Mouse (Mus musculus): ENCODE data around the gene Dirc2. TPM values are rescaled to one million over a fixed set of nuclear protein-coding genes. Genes with fewer than 3 reads are reported as not detected.

The Dirc2 gene
- polyA plus RNA-seq, 1 experiment from 2014 or later: 20.1 TPM

GRCm38 (mm10) chr16:35703763-35704679 lies 65.1 kb downstream of the Dirc2 start:
- H3K4me3 ChIP-seq (ENCODE audit: control insufficient read depth in 1 of 2, insufficient read depth in 1 of 2, low read depth in 1 of 2, low read length in 2 of 2): no peak overlapping the region
- H3K9me3 ChIP-seq (ENCODE audit: control insufficient read depth, low read length): no peaks in the 10 kb centered on the region
- no peak for ATAC-seq (ENCODE audit: insufficient number of reproducible peaks, insufficient read depth, low FRiP score, low read depth)
- H3K27ac ChIP-seq (replicated peaks in 1 of 2; ENCODE audit: control insufficient read depth in 1 of 2, insufficient read depth in 1 of 2, low read depth in 2 of 2, low read length in 2 of 2): no peak overlapping the region
- WGBS: 81% methylated on average over 16 of the region's 16 CpGs
- no peaks in the 10 kb centered on the region for H3K4me1 ChIP-seq (ENCODE audit: control insufficient read depth in 2 of 2, insufficient read depth in 2 of 2, low read length in 2 of 2)
- no peaks in the 10 kb centered on the region for H3K27me3 ChIP-seq (ENCODE audit: control insufficient read depth, insufficient read depth, low read length)
- H3K9ac ChIP-seq (ENCODE audit: low read length): no peak overlapping the region
- no peak overlapping the region for H3K4me2 ChIP-seq (ENCODE audit: low read length)
- H3K36me3 ChIP-seq (ENCODE audit: control insufficient read depth, insufficient read depth, low read length): peaks cover 7% of the 10 kb centered on the region; the same call in 1 of the 2 replicates

- Histone ChIP-seq H3K4me3 (ENCODE audit: control insufficient read depth in 1 of 2, insufficient read depth in 1 of 2, low read depth in 1 of 2, low read length in 2 of 2) (no peak overlapping the region), H3K27ac (replicated peaks in 1 of 2; ENCODE audit: control insufficient read depth in 1 of 2, insufficient read depth in 1 of 2, low read depth in 2 of 2, low read length in 2 of 2) (no peak overlapping the region), H3K4me2 (ENCODE audit: low read length) (no peak overlapping the region), H3K4me1 (ENCODE audit: control insufficient read depth in 2 of 2, insufficient read depth in 2 of 2, low read length in 2 of 2) (no peaks in the 10 kb centered on the region), H3K9ac (ENCODE audit: low read length) (no peak overlapping the region), H3K27me3 (ENCODE audit: control insufficient read depth, insufficient read depth, low read length) (no peaks in the 10 kb centered on the region), H3K9me3 (ENCODE audit: control insufficient read depth, low read length) (no peaks in the 10 kb centered on the region), H3K36me3 (ENCODE audit: control insufficient read depth, insufficient read depth, low read length) (peaks cover 19% of the 10 kb centered on the region; the same call in 1 of the 2 replicates)
- WGBS: 74% methylated on average over 11 of the region's 11 CpGs
- ATAC-seq (ENCODE audit: insufficient number of reproducible peaks, insufficient read depth, low FRiP score, low read depth): no peak
These were observed 67.3 kb downstream of the Dirc2 start for GRCm38 (mm10) chr16:35701823-35702222.

GRCm38 (mm10) chr16:35696103-35696502 lies 73.1 kb downstream of the Dirc2 start:
- ATAC-seq (ENCODE audit: insufficient number of reproducible peaks, insufficient read depth, low FRiP score, low read depth): no peak
- H3K9ac ChIP-seq (ENCODE audit: low read length): no peak overlapping the region
- 77% methylated on average over 2 of the region's 2 CpGs for WGBS
- H3K4me3 ChIP-seq (ENCODE audit: control insufficient read depth in 1 of 2, insufficient read depth in 1 of 2, low read depth in 1 of 2, low read length in 2 of 2): no peak overlapping the region
- no peaks in the 10 kb centered on the region for H3K27me3 ChIP-seq (ENCODE audit: control insufficient read depth, insufficient read depth, low read length)
- no peaks in the 10 kb centered on the region for H3K4me1 ChIP-seq (ENCODE audit: control insufficient read depth in 2 of 2, insufficient read depth in 2 of 2, low read length in 2 of 2)
- H3K4me2 ChIP-seq (ENCODE audit: low read length): no peak overlapping the region
- no peak overlapping the region for H3K27ac ChIP-seq (replicated peaks in 1 of 2; ENCODE audit: control insufficient read depth in 1 of 2, insufficient read depth in 1 of 2, low read depth in 2 of 2, low read length in 2 of 2)
- H3K36me3 ChIP-seq (ENCODE audit: control insufficient read depth, insufficient read depth, low read length): peaks cover 15% of the 10 kb centered on the region; the same call in 1 of the 2 replicates
- H3K9me3 ChIP-seq (ENCODE audit: control insufficient read depth, low read length): no peaks in the 10 kb centered on the region; the same call in 1 of the 2 replicates

- Histone ChIP-seq H3K9me3 (ENCODE audit: control insufficient read depth, low read length) (no peaks in the 10 kb centered on the region; the same call in 1 of the 2 replicates), H3K27ac (replicated peaks in 1 of 2; ENCODE audit: control insufficient read depth in 1 of 2, insufficient read depth in 1 of 2, low read depth in 2 of 2, low read length in 2 of 2) (no peak overlapping the region), H3K4me3 (ENCODE audit: control insufficient read depth in 1 of 2, insufficient read depth in 1 of 2, low read depth in 1 of 2, low read length in 2 of 2) (no peak overlapping the region), H3K27me3 (ENCODE audit: control insufficient read depth, insufficient read depth, low read length) (no peaks in the 10 kb centered on the region), H3K36me3 (ENCODE audit: control insufficient read depth, insufficient read depth, low read length) (peaks cover 15% of the 10 kb centered on the region; the same call in 1 of the 2 replicates), H3K4me1 (ENCODE audit: control insufficient read depth in 2 of 2, insufficient read depth in 2 of 2, low read length in 2 of 2) (no peaks in the 10 kb centered on the region), H3K4me2 (ENCODE audit: low read length) (no peak overlapping the region), H3K9ac (ENCODE audit: low read length) (no peak overlapping the region)
- ATAC-seq (ENCODE audit: insufficient number of reproducible peaks, insufficient read depth, low FRiP score, low read depth): no peak
- WGBS: 92% methylated on average over 13 of the region's 13 CpGs
These were observed 74.8 kb downstream of the Dirc2 start for GRCm38 (mm10) chr16:35694250-35694846.

- Histone ChIP-seq H3K36me3 (ENCODE audit: control insufficient read depth, insufficient read depth, low read length) (peaks cover 4% of the 10 kb centered on the region; the same call in 1 of the 2 replicates), H3K27me3 (ENCODE audit: control insufficient read depth, insufficient read depth, low read length) (no peaks in the 10 kb centered on the region), H3K9me3 (ENCODE audit: control insufficient read depth, low read length) (no peaks in the 10 kb centered on the region; the same call in 1 of the 2 replicates), H3K4me3 (ENCODE audit: control insufficient read depth in 1 of 2, insufficient read depth in 1 of 2, low read depth in 1 of 2, low read length in 2 of 2) (no peak overlapping the region), H3K4me2 (ENCODE audit: low read length) (no peak overlapping the region), H3K4me1 (ENCODE audit: control insufficient read depth in 2 of 2, insufficient read depth in 2 of 2, low read length in 2 of 2) (no peaks in the 10 kb centered on the region), H3K27ac (replicated peaks in 1 of 2; ENCODE audit: control insufficient read depth in 1 of 2, insufficient read depth in 1 of 2, low read depth in 2 of 2, low read length in 2 of 2) (no peak overlapping the region), H3K9ac (ENCODE audit: low read length) (no peak overlapping the region)
- ATAC-seq (ENCODE audit: insufficient number of reproducible peaks, insufficient read depth, low FRiP score, low read depth): no peak
- WGBS: 87% methylated on average over 7 of the region's 7 CpGs
These were observed 77.5 kb downstream of the Dirc2 start for GRCm38 (mm10) chr16:35691606-35692005.

DNA sequence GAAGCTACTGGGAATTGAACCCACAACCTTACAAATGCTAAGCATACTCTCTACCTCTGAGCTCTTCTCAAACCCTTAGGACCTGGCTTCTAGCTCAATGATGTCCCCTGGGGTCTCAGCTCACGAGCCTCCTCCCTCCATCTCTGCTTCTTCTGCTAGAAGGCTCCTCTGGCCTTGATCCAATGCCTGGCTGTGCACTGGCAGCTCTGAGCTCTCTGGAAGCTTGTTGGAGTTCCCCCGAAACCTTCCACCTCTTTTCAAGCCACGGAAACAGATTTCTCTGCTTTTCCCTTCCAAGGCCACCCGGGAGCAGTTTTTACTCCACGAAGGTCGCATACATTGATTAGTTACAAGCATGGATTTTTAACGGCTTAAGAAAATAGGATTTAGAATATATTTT lies 82.7 kb downstream of the Dirc2 start:
- H3K27me3 ChIP-seq (ENCODE audit: control insufficient read depth, insufficient read depth, low read length): no peaks in the 10 kb centered on the region
- no peak overlapping the region for H3K27ac ChIP-seq (replicated peaks in 1 of 2; ENCODE audit: control insufficient read depth in 1 of 2, insufficient read depth in 1 of 2, low read depth in 2 of 2, low read length in 2 of 2)
- H3K4me1 ChIP-seq (ENCODE audit: control insufficient read depth in 2 of 2, insufficient read depth in 2 of 2, low read length in 2 of 2): peaks cover 7% of the 10 kb centered on the region in 2 experiments
- no peak overlapping the region for H3K4me2 ChIP-seq (ENCODE audit: low read length)
- no peak for ATAC-seq (ENCODE audit: insufficient number of reproducible peaks, insufficient read depth, low FRiP score, low read depth)
- H3K9ac ChIP-seq (ENCODE audit: low read length): no peak overlapping the region
- H3K9me3 ChIP-seq (ENCODE audit: control insufficient read depth, low read length): no peaks in the 10 kb centered on the region
- 71% methylated on average over 7 of the region's 7 CpGs for WGBS
- no peaks in the 10 kb centered on the region for H3K36me3 ChIP-seq (ENCODE audit: control insufficient read depth, insufficient read depth, low read length)
- no peak overlapping the region for H3K4me3 ChIP-seq (ENCODE audit: control insufficient read depth in 1 of 2, insufficient read depth in 1 of 2, low read depth in 1 of 2, low read length in 2 of 2)

- H3K4me1 ChIP-seq (ENCODE audit: control insufficient read depth in 2 of 2, insufficient read depth in 2 of 2, low read length in 2 of 2): peaks cover 11 to 14% of the 10 kb centered on the region in 2 experiments
- no peak for ATAC-seq (ENCODE audit: insufficient number of reproducible peaks, insufficient read depth, low FRiP score, low read depth)
- no peak overlapping the region for H3K9ac ChIP-seq (ENCODE audit: low read length)
- 72% methylated on average over 13 of the region's 13 CpGs for WGBS
- no peaks in the 10 kb centered on the region for H3K36me3 ChIP-seq (ENCODE audit: control insufficient read depth, insufficient read depth, low read length)
- no peak overlapping the region for H3K27ac ChIP-seq (replicated peaks in 1 of 2; ENCODE audit: control insufficient read depth in 1 of 2, insufficient read depth in 1 of 2, low read depth in 2 of 2, low read length in 2 of 2)
- no peaks in the 10 kb centered on the region for H3K27me3 ChIP-seq (ENCODE audit: control insufficient read depth, insufficient read depth, low read length)
- no peaks in the 10 kb centered on the region for H3K9me3 ChIP-seq (ENCODE audit: control insufficient read depth, low read length)
- no peak overlapping the region for H3K4me3 ChIP-seq (ENCODE audit: control insufficient read depth in 1 of 2, insufficient read depth in 1 of 2, low read depth in 1 of 2, low read length in 2 of 2)
- H3K4me2 ChIP-seq (ENCODE audit: low read length): no peak overlapping the region
These were observed 84.1 kb downstream of the Dirc2 start for GRCm38 (mm10) chr16:35685027-35685426.
